Mouse (Mus musculus): Measurements from ENCODE around the gene Gm40460. TPM values are rescaled to one million over a fixed set of nuclear protein-coding genes. Genes with fewer than 3 reads are reported as not detected.
"Not testable (repeated sequence)": the region's sequence is repeated elsewhere in the genome, so short reads cannot be mapped to it uniquely, and the experiment has no call there.

The Gm40460 gene
- polyA plus RNA-seq, 1 experiment from 2014 or later, result not detected

GRCm38 (mm10) chr7:142231540-142231939 is 9.3 kb downstream of the Gm40460 start:
- ATAC-seq (ENCODE audit: low FRiP score, low read depth), result no peak
- Histone ChIP-seq H3K4me1 (no peaks in the 10 kb centered on the region), H3K4me2 (replicated peaks) (no peak overlapping the region), H3K9ac (no peak overlapping the region), H3K27ac (no peak overlapping the region), H3K27me3 (no peaks in the 10 kb centered on the region), H3K9me3 (peaks cover 8% of the 10 kb centered on the region; the same call in 1 of the 2 replicates), H3K36me3 (no peaks in the 10 kb centered on the region), H3K4me3 (no peak overlapping the region)
- WGBS, result 48% methylated on average over 1 of the region's 1 CpGs

- H3K4me2 ChIP-seq (replicated peaks); H3K9ac ChIP-seq; H3K36me3 ChIP-seq; H3K9me3 ChIP-seq; H3K27ac ChIP-seq; ATAC-seq (ENCODE audit: low FRiP score, low read depth); H3K4me3 ChIP-seq; H3K4me1 ChIP-seq; H3K27me3 ChIP-seq: not testable (repeated sequence)
- 40% methylated on average over 3 of the region's 3 CpGs for WGBS
Measured at GRCm38 (mm10) chr7:142229871-142230270, 11.0 kb downstream of the Gm40460 start, which contains the start of gene Krtap5-5. Gene Krtap5-5 (minus strand): TSS chr7:142229971.

GRCm38 (mm10) chr7:142224518-142224917 is 16.4 kb downstream of the Gm40460 start:
- Histone ChIP-seq H3K4me1 (no peaks in the 10 kb centered on the region), H3K9ac (no peak overlapping the region), H3K9me3 (no peaks in the 10 kb centered on the region), H3K4me3 (no peak overlapping the region), H3K27ac (no peak overlapping the region), H3K27me3 (no peaks in the 10 kb centered on the region), H3K36me3 (no peaks in the 10 kb centered on the region), H3K4me2 (replicated peaks) (no peak overlapping the region)
- no peak for ATAC-seq (ENCODE audit: low FRiP score, low read depth)
- 39% methylated on average over 2 of the region's 2 CpGs for WGBS

- not testable (repeated sequence) for H3K27ac ChIP-seq; H3K4me1 ChIP-seq; H3K36me3 ChIP-seq; H3K27me3 ChIP-seq; H3K9me3 ChIP-seq; H3K4me2 ChIP-seq (replicated peaks); H3K4me3 ChIP-seq; ATAC-seq (ENCODE audit: low FRiP score, low read depth); H3K9ac ChIP-seq
- 76% methylated on average over 1 of the region's 1 CpGs for WGBS
Measured at GRCm38 (mm10) chr7:142212136-142212535, 28.7 kb downstream of the Gm40460 start.

- no peak for ATAC-seq (ENCODE audit: low FRiP score, low read depth)
- WGBS, result 63% methylated on average over 1 of the region's 1 CpGs
- H3K9ac ChIP-seq, result no peak within 1 kb of the TSS
Measured at GRCm38 (mm10) chr7:142211559-142211958, 29.3 kb downstream of the Gm40460 start, which contains the start of gene Gm7579. Gene Gm7579 (plus strand): TSS chr7:142211859.

GRCm38 (mm10) chr7:142206891-142207290 is 34.0 kb downstream of the Gm40460 start:
- H3K4me1 ChIP-seq; H3K4me2 ChIP-seq (replicated peaks); ATAC-seq (ENCODE audit: low FRiP score, low read depth); H3K36me3 ChIP-seq; H3K9me3 ChIP-seq; H3K4me3 ChIP-seq; H3K27me3 ChIP-seq; H3K27ac ChIP-seq; H3K9ac ChIP-seq: not testable (repeated sequence)
- WGBS, result 77% methylated on average over 5 of the region's 5 CpGs

More at GRCm38 (mm10) chr7:142211559-142211958, 29.3 kb downstream of the Gm40460 start, which contains the start of gene Gm7579:
- Histone ChIP-seq H3K36me3 (no peaks in the 10 kb centered on the region), H3K4me2 (replicated peaks) (no peak within 1 kb of the TSS), H3K4me1 (no peaks in the 10 kb centered on the region), H3K4me3 (no peak within 1 kb of the TSS), H3K27ac (no peak within 1 kb of the TSS), H3K9me3 (no peaks in the 10 kb centered on the region), H3K27me3 (no peaks in the 10 kb centered on the region; the same call in 1 of the 2 replicates)

GRCm38 (mm10) chr7:142205488-142205887 is 35.4 kb downstream of the Gm40460 start:
- no peak for ATAC-seq (ENCODE audit: low FRiP score, low read depth)
- no peaks in the 10 kb centered on the region for H3K9me3 ChIP-seq
- no peaks in the 10 kb centered on the region for H3K36me3 ChIP-seq
- no peak overlapping the region for H3K4me3 ChIP-seq
- H3K4me2 ChIP-seq (replicated peaks), result no peak overlapping the region
- H3K27ac ChIP-seq, result no peak overlapping the region
- no peaks in the 10 kb centered on the region for H3K4me1 ChIP-seq
- H3K9ac ChIP-seq, result no peak overlapping the region
- H3K27me3 ChIP-seq, result peaks cover 3% of the 10 kb centered on the region; the same call in 1 of the 2 replicates

GRCm38 (mm10) chr7:142201064-142201463 is 39.8 kb downstream of the Gm40460 start, which contains the start of gene Krtap5-3:
Gene Krtap5-3 (plus strand): TSS chr7:142201364.
- WGBS, result 27% methylated on average over 1 of the region's 1 CpGs
- H3K27ac ChIP-seq, result no peak within 1 kb of the TSS
- peaks cover 3% of the 10 kb centered on the region; the same call in 1 of the 2 replicates for H3K27me3 ChIP-seq
- no peak within 1 kb of the TSS for H3K4me2 ChIP-seq (replicated peaks)
- no peaks in the 10 kb centered on the region for H3K36me3 ChIP-seq
- no peaks in the 10 kb centered on the region for H3K9me3 ChIP-seq
- ATAC-seq (ENCODE audit: low FRiP score, low read depth), result no peak
- H3K9ac ChIP-seq, result no peak within 1 kb of the TSS
- no peaks in the 10 kb centered on the region for H3K4me1 ChIP-seq
- no peak within 1 kb of the TSS for H3K4me3 ChIP-seq

- no peak for ATAC-seq (ENCODE audit: low FRiP score, low read depth)
- 77% methylated on average over 2 of the region's 2 CpGs for WGBS
Measured at GRCm38 (mm10) chr7:142198748-142199147, 42.1 kb downstream of the Gm40460 start.

More at GRCm38 (mm10) chr7:142198748-142199147, 42.1 kb downstream of the Gm40460 start:
- Histone ChIP-seq H3K27me3 (peaks cover 3% of the 10 kb centered on the region; the same call in 1 of the 2 replicates), H3K4me1 (no peaks in the 10 kb centered on the region), H3K4me2 (replicated peaks) (no peak overlapping the region), H3K36me3 (no peaks in the 10 kb centered on the region), H3K27ac (no peak overlapping the region), H3K9me3 (no peaks in the 10 kb centered on the region), H3K4me3 (no peak overlapping the region), H3K9ac (no peak overlapping the region)

Other genes with a start within 250 kb of the Gm40460 start
- gene Mob2, start 180.0 kb downstream of the Gm40460 start, polyA plus RNA-seq (2015; fragmentation: Nextera tagmentation; extraction: Ambion mirVana), result 70.7 and 71.4 TPM in 2 replicates
- 2.3 and 2.7 TPM in 2 replicates for gene Dusp8, start 145.2 kb downstream of the Gm40460 start, polyA plus RNA-seq (2015; fragmentation: Nextera tagmentation; extraction: Ambion mirVana)
- not detected in 2 replicates for gene Gm45618, start 120.3 kb downstream of the Gm40460 start, polyA plus RNA-seq (2015; fragmentation: Nextera tagmentation; extraction: Ambion mirVana)
- not detected in 2 replicates for gene Gm39115, start 105.0 kb downstream of the Gm40460 start, polyA plus RNA-seq (2015; fragmentation: Nextera tagmentation; extraction: Ambion mirVana)
- gene Gm45337, start 96.5 kb downstream of the Gm40460 start, polyA plus RNA-seq (2015; fragmentation: Nextera tagmentation; extraction: Ambion mirVana), result not detected in 2 replicates
- gene Gm29735, start 84.0 kb downstream of the Gm40460 start, polyA plus RNA-seq (2015; fragmentation: Nextera tagmentation; extraction: Ambion mirVana), result not detected in 2 replicates
- not detected in 2 replicates for gene Gm4553, start 75.3 kb downstream of the Gm40460 start, polyA plus RNA-seq (2015; fragmentation: Nextera tagmentation; extraction: Ambion mirVana)
- not detected in 2 replicates for gene Krtap5-2, start 65.1 kb downstream of the Gm40460 start, polyA plus RNA-seq (2015; fragmentation: Nextera tagmentation; extraction: Ambion mirVana)
- gene Gm10153, start 50.7 kb downstream of the Gm40460 start, polyA plus RNA-seq (2015; fragmentation: Nextera tagmentation; extraction: Ambion mirVana), result not detected in 2 replicates
- gene Krtap5-3, start 39.7 kb downstream of the Gm40460 start, polyA plus RNA-seq (2015; fragmentation: Nextera tagmentation; extraction: Ambion mirVana), result not detected in 2 replicates
- gene Gm7579, start 29.2 kb downstream of the Gm40460 start, polyA plus RNA-seq (2015; fragmentation: Nextera tagmentation; extraction: Ambion mirVana), result not detected in 2 replicates
- gene Krtap5-5, start 11.1 kb downstream of the Gm40460 start, polyA plus RNA-seq (2015; fragmentation: Nextera tagmentation; extraction: Ambion mirVana), result not detected in 2 replicates
- not detected in 2 replicates for gene Gm2431, start 17.3 kb upstream of the Gm40460 start, polyA plus RNA-seq (2015; fragmentation: Nextera tagmentation; extraction: Ambion mirVana)
- gene Gm4559, start 33.3 kb upstream of the Gm40460 start, polyA plus RNA-seq (2015; fragmentation: Nextera tagmentation; extraction: Ambion mirVana), result not detected in 2 replicates
- not detected in 2 replicates for gene Krtap5-1, start 56.0 kb upstream of the Gm40460 start, polyA plus RNA-seq (2015; fragmentation: Nextera tagmentation; extraction: Ambion mirVana)
- gene Krtap5-4, start 62.5 kb upstream of the Gm40460 start, polyA plus RNA-seq (2015; fragmentation: Nextera tagmentation; extraction: Ambion mirVana), result not detected in 2 replicates
- 1.1 and 1.5 TPM in 2 replicates for gene Ifitm10, start 132.7 kb upstream of the Gm40460 start, polyA plus RNA-seq (2015; fragmentation: Nextera tagmentation; extraction: Ambion mirVana)
- not detected in 2 replicates for gene Gm49369, start 141.6 kb upstream of the Gm40460 start, polyA plus RNA-seq (2015; fragmentation: Nextera tagmentation; extraction: Ambion mirVana)
- gene Ctsd, start 147.0 kb upstream of the Gm40460 start, polyA plus RNA-seq (2015; fragmentation: Nextera tagmentation; extraction: Ambion mirVana), result 228 and 241 TPM in 2 replicates
- gene Syt8, start 193.8 kb upstream of the Gm40460 start, polyA plus RNA-seq (2015; fragmentation: Nextera tagmentation; extraction: Ambion mirVana), result 1.2 and 1.4 TPM in 2 replicates
- 45.2 and 47.5 TPM in 2 replicates for gene Tnni2, start 200.7 kb upstream of the Gm40460 start, polyA plus RNA-seq (2015; fragmentation: Nextera tagmentation; extraction: Ambion mirVana)
- gene Lsp1, start 219.7 kb upstream of the Gm40460 start, polyA plus RNA-seq (2015; fragmentation: Nextera tagmentation; extraction: Ambion mirVana), result 46.3 and 49.8 TPM in 2 replicates